Mouse (Mus musculus) liver, embryonic 16.5 days (tissue): ENCODE results near the gene Rai14. TPM values are rescaled to one million over a fixed set of nuclear protein-coding genes. Genes with fewer than 3 reads are reported as not detected.
A peak's percentile ranks its signal among the peaks of the same experiment; 100 is the strongest.

Source experiments
- ATAC-seq: fragments of 200-750 bp; cut with Nextera tagmentation; 2 replicates; pipeline ENCODE4 v1.8.0; 2017; ENCODE audit warnings: low read depth, mild to moderate bottlenecking, moderate number of reproducible peaks, moderate library complexity
- H3K27ac ChIP-seq: fragments of 300-500 bp; sonication (generic); 2 replicates; pipeline ENCODE4 v1.5.1; 2014; ENCODE audit warnings: mild to moderate bottlenecking, low read length
- H3K27me3 ChIP-seq: fragments of 300-500 bp; sonication (generic); 2 replicates; pipeline ENCODE4 v1.6.1; 2014; ENCODE audit warnings: low read depth, low read length, mixed read lengths; ENCODE audit not compliant: control insufficient read depth, insufficient read depth
- H3K36me3 ChIP-seq: fragments of 300-500 bp; sonication (generic); 2 replicates; pipeline ENCODE4 v1.6.1; 2014; ENCODE audit warnings: mild to moderate bottlenecking; ENCODE audit not compliant: control insufficient read depth, insufficient read depth
- H3K4me1 ChIP-seq: fragments of 300-500 bp; sonication (generic); 2 replicates; pipeline ENCODE4 v1.6.1; 2014; ENCODE audit warnings: low read depth, low read length, mixed read lengths; ENCODE audit not compliant: control insufficient read depth
- H3K4me2 ChIP-seq: fragments of 300-500 bp; sonication (generic); 2 replicates; pipeline ENCODE4 v1.6.1; 2014; ENCODE audit warnings: low read depth, low read length, mixed read lengths
- H3K4me3 ChIP-seq: fragments of 300-500 bp; sonication (generic); 2 replicates; pipeline ENCODE4 v1.5.1; 2014; ENCODE audit warnings: low read depth, mild to moderate bottlenecking, low read length
- H3K9ac ChIP-seq: fragments of 300-500 bp; sonication (generic); 2 replicates; pipeline ENCODE4 v1.6.1; 2014; ENCODE audit warnings: low read depth, low read length
- H3K9me3 ChIP-seq: fragments of 300-500 bp; sonication (generic); replicated peaks from 2 replicates; pipeline ENCODE4 v1.6.1; 2016; ENCODE audit warnings: low read length; ENCODE audit not compliant: control insufficient read depth
- WGBS: fragments of 180-500 bp; shearing (Covaris S2); extraction: QIAGEN DNeasy Blood & Tissue Kit; methylation state at CpG from one replicate; pipeline ENCODE4 v1.1.7; 2014; ENCODE audit not compliant: insufficient replicate concordance; 5-methylcytosine and 5-hydroxymethylcytosine counted together
- polyA plus RNA-seq: library from polyadenylated mRNA; unstranded; fragments of >200 nt; fragmentation: Nextera tagmentation; extraction: Ambion mirVana; gene quantifications from 2 replicates; pipeline ENCODE4 v1.2.1, GENCODE M21; 2015

Rai14 gene
- polyA plus RNA-seq, 1 experiment from 2014 or later: 6.2 TPM

DNA sequence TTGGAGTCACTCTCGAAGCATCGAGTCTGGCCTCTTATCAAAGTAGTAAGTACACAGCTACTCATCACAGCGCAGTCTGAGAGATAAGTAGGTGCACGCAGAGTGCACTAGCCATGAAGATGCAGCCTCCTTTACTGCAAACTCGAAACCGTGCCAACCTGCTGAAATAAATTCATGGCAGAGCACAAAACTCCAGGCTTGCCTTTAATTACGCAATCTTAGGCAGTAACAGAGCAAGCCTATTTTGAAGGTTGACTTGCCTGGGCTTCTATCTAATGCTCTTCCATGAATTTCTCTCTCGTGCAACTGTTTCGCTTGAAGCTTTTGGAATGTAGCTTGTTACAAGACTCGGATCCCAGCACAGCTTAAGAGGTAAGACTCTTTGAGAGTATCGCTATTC lies 25.1 kb downstream of the Rai14 start:
- Histone ChIP-seq H3K4me2 (no peak overlapping the region), H3K4me1 (peaks cover 3% of the 10 kb centered on the region; the same call in 1 of the 2 replicates), H3K27ac (peak overlapping the region; percentile 84), H3K9me3 (no peaks in the 10 kb centered on the region), H3K36me3 (no peaks in the 10 kb centered on the region), H3K9ac (no peak overlapping the region), H3K4me3 (no peak overlapping the region), H3K27me3 (no peaks in the 10 kb centered on the region)
- ATAC-seq: no peak
- 53% methylated on average over 11 of the region's 11 CpGs for WGBS

DNA sequence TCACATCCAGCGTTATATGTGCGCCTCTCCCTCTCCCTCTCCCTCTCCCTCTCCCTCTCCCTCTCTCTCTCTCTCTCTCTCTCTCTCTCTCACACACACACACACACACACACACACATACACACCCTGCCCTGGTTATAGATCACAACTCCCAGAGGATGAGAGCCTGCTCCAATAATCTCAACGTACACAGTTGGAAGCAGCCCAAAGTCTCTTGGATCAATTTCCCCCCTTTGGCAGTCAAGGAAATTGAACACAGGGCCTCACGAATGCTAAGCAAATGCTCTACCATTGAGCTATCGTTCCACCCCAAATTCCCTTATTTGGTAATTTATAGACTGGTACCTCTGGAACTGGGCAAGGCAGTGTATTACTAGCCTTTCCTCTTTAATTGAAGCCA lies 25.7 kb downstream of the Rai14 start:
- WGBS: 78% methylated on average over 5 of the region's 5 CpGs
- H3K36me3 ChIP-seq: no peaks in the 10 kb centered on the region
- peaks cover 3% of the 10 kb centered on the region; the same call in 1 of the 2 replicates for H3K4me1 ChIP-seq
- H3K9me3 ChIP-seq: no peaks in the 10 kb centered on the region
- H3K27ac ChIP-seq: no peak overlapping the region
- H3K9ac ChIP-seq: no peak overlapping the region
- no peaks in the 10 kb centered on the region for H3K27me3 ChIP-seq
- no peak overlapping the region for H3K4me2 ChIP-seq
- ATAC-seq: no peak
- H3K4me3 ChIP-seq: no peak overlapping the region

DNA sequence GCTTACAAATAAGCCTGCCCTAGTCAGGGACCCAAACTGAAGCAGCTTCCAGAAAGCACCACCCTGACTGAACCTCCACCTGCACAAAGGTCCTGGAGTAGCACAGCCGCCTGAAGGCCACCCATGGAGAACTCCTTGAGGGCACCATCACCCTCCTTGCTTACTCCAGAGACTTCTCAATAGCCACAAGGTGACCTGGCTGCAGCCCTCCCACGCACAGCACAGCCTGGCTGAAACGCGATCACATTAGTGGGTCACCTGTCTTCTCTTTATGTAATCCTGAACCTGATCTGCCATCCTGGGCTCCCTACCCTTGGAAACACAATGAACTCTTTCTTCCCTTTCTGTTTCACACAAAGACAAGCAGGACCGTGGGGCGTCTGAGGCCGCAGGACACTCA lies 27.1 kb downstream of the Rai14 start:
- Histone ChIP-seq H3K36me3 (no peaks in the 10 kb centered on the region), H3K27me3 (no peaks in the 10 kb centered on the region), H3K4me2 (no peak overlapping the region), H3K4me3 (no peak overlapping the region), H3K27ac (no peak overlapping the region), H3K4me1 (peaks cover 3% of the 10 kb centered on the region; the same call in 1 of the 2 replicates), H3K9ac (no peak overlapping the region), H3K9me3 (no peaks in the 10 kb centered on the region)
- WGBS: 77% methylated on average over 7 of the region's 7 CpGs
- no peak for ATAC-seq

DNA sequence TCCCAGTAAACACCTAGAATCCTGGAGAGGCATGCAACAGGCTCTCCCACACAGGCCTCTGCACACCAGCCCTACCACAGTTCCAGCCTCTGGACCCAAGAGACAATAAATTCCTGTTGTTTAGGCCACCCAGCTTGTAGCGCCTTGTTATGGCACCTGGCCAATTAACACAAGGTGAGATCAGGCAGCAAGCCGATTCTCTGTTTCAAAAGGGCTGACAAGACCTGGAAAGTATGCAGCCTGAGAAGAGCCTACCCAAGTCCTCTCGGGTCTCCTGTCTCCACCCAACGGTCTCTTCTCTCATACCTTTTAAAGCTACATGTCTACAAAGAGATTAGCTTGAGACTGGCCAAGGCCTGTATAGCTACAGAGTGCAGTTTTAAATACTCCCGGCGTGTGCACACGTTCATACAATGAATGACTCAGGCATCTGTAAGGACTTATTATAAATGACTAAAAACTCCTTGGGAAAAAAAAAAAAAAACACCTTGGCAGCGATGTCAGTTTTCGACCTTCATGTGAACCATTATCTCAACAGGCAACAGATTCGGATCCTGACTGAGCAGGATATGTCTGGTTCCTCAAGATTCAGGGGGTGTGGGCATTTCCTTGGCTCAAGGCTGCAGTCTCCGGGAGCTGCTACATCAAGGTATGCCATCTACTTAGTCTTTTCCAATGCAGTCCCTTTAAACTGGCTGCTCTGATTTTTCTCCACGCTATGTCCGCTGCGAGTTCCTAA lies 28.6 kb downstream of the Rai14 start:
- Histone ChIP-seq H3K27ac (no peak overlapping the region), H3K4me3 (no peak overlapping the region), H3K27me3 (no peaks in the 10 kb centered on the region), H3K9ac (no peak overlapping the region), H3K4me1 (peaks cover 3% of the 10 kb centered on the region; the same call in 1 of the 2 replicates), H3K9me3 (no peaks in the 10 kb centered on the region), H3K4me2 (no peak overlapping the region), H3K36me3 (no peaks in the 10 kb centered on the region)
- ATAC-seq: peak; percentile 20; the same call in 1 of the 2 replicates
- 66% methylated on average over 14 of the region's 14 CpGs for WGBS

DNA sequence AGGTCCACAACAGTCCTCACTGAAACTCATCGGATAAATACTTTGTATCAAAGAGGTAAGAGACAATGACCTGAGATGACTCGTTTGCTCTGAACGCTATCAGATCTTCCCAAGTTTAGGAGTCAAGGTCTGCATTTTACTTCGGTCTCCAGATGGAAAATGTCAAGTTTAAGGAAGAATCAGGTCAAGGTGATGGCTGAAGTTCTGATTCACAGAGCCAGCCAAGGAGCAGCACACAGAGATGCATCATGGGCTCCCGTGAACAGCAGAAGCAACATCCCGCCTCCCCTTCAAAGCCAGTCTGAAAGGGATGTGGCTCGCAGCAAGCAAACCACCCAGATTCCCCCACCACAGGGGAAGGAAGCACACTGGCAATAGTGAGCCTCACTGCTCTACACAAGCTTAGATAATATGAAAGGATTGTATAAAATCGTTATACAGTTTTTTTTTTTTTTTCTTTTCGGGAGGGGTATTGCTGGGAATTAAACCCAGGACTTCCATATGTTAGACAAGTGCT lies 30.7 kb downstream of the Rai14 start:
- 62% methylated on average over 9 of the region's 9 CpGs for WGBS
- Histone ChIP-seq H3K36me3 (no peaks in the 10 kb centered on the region), H3K27me3 (no peaks in the 10 kb centered on the region), H3K9me3 (no peaks in the 10 kb centered on the region), H3K27ac (no peak overlapping the region), H3K4me1 (peaks cover 3% of the 10 kb centered on the region; the same call in 1 of the 2 replicates), H3K4me2 (no peak overlapping the region), H3K9ac (no peak overlapping the region), H3K4me3 (no peak overlapping the region)
- no peak for ATAC-seq

DNA sequence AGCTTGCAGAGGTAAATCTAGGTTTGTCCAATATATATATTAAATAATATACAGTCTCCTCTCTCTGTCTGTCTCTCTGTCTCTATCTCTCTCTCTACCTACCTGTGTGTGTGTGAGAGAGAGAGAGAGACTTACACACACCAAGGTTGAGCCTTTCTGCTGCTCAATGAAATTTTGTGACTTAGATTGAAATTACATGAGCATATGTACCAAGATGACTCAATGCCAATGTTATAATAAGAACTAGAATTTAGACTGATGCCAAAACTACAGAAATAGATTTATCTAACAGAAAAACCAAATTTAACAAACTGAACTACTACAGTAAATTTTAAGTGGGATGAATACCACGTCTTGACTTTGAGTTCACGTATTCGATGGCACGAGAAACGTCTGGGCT lies 33.9 kb downstream of the Rai14 start:
- WGBS: 73% methylated on average over 5 of the region's 5 CpGs

DNA sequence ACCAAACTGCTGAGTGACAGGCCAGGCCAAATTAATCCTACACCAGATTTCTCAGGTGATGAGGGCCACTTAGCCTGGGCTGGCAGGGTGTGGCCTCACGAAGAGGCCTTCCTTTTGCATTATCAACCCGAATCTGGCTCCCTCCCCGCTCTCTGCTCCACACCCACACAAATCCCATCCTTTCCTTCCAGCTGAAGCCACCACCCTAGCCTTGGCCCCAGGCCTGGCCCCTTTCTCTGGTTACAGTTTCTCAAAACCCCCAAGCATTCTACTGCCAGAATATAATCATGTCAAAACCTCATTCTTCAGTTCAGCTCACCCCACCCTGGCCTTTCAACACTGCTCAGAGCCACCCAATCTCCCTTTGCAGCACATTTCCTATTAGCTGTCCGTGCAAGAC lies 34.9 kb downstream of the Rai14 start:
- H3K4me1 ChIP-seq: no peaks in the 10 kb centered on the region
- no peaks in the 10 kb centered on the region for H3K36me3 ChIP-seq
- no peak overlapping the region for H3K4me3 ChIP-seq
- no peak for ATAC-seq
- no peak overlapping the region for H3K9ac ChIP-seq
- no peaks in the 10 kb centered on the region for H3K27me3 ChIP-seq
- H3K9me3 ChIP-seq: no peaks in the 10 kb centered on the region
- WGBS: 42% methylated on average over 4 of the region's 4 CpGs
- H3K4me2 ChIP-seq: no peak overlapping the region
- H3K27ac ChIP-seq: no peak overlapping the region

More for the DNA sequence above, 33.9 kb downstream of the Rai14 start:
- no peak for ATAC-seq
- H3K36me3 ChIP-seq: no peaks in the 10 kb centered on the region
- no peak overlapping the region for H3K27ac ChIP-seq
- H3K4me1 ChIP-seq: no peaks in the 10 kb centered on the region
- H3K4me3 ChIP-seq: no peak overlapping the region
- no peaks in the 10 kb centered on the region for H3K27me3 ChIP-seq
- H3K4me2 ChIP-seq: no peak overlapping the region
- H3K9me3 ChIP-seq: no peaks in the 10 kb centered on the region
- no peak overlapping the region for H3K9ac ChIP-seq

DNA sequence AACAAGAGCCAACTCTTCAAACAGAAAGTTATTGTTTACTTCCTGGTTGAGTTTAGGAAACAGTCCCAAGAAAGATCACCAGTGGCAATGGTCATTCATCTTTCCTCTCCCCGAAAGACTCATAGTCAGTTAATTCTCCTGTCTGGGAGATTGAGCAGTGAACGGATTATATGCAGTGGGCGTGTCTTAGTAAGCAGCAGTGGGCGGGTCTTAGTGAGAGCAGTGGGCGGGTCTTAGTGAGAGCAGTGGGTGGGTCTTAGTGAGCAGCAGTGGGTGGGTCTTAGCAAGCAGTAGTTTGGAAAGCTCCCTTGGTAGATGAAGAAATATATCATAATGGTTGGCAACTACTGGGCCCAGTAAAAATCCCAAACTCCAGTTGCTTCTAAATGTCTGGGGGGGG lies 38.6 kb downstream of the Rai14 start:
- Histone ChIP-seq H3K4me2 (no peak overlapping the region), H3K4me3 (no peak overlapping the region), H3K27ac (no peak overlapping the region), H3K9me3 (no peaks in the 10 kb centered on the region), H3K27me3 (no peaks in the 10 kb centered on the region), H3K36me3 (no peaks in the 10 kb centered on the region), H3K9ac (no peak overlapping the region), H3K4me1 (no peaks in the 10 kb centered on the region)
- WGBS: 43% methylated on average over 5 of the region's 5 CpGs
- no peak for ATAC-seq

DNA sequence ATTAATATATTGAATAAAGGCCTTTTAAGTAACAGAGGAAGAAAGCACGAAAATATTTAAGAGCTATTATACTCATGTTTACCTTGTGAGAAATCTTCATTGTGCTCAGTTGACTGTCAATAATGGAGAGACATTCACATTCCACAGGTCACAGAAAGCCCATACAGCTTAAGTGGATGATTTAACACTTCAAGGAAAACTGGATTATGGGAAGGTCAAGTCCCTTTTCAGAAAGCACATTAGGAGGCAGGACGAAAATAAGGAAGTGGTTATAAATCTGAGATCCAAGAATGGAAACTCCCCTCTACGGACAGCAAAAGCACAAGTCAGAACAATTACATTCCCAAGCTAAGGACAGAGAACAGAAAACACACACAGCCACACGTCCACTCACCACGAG lies 41.5 kb downstream of the Rai14 start:
- H3K4me2 ChIP-seq: no peak overlapping the region
- WGBS: 42% methylated on average over 5 of the region's 5 CpGs

More for the DNA sequence above, 41.5 kb downstream of the Rai14 start:
- no peaks in the 10 kb centered on the region for H3K4me1 ChIP-seq
- no peak overlapping the region for H3K27ac ChIP-seq
- no peak for ATAC-seq
- H3K9ac ChIP-seq: no peak overlapping the region
- no peak overlapping the region for H3K4me3 ChIP-seq
- H3K27me3 ChIP-seq: no peaks in the 10 kb centered on the region
- H3K9me3 ChIP-seq: no peaks in the 10 kb centered on the region
- no peaks in the 10 kb centered on the region for H3K36me3 ChIP-seq
